ENCODE assay signal across 25 mouse cellular contexts in the genomic region with DNA sequence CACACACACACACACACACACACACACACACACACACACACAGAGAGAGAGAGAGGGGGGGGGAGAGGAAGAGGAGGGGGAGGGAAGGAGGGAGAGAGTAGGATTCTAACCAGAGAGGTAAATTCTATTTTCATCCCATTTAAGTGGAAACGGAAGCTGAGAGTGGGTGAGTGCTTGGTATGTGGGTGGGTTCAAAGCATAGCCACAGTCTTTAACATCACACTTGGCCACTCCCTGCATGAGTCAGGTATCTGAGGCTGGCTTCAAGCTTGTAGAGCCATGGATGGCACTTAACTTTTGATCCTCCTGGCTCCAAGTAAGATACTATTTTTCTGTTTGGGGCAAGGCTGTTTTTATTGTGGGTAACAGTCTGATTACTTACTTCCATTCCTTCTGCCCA. TPM values are rescaled to one million over a fixed set of nuclear protein-coding genes. Genes with fewer than 3 reads are reported as not detected.
DNase-seq lines count a peak whose midpoint lies in the region; ATAC-seq and TF ChIP-seq lines count a peak whose summit lies in the region.
"Had no signal": no experiment of that assay in that cellular context is flagged by ENCODE, and none has a peak within 500 bp of the region (broad histone marks: within the 10 kb centered on the region; RNA-seq: fewer than 3 reads in every experiment).

No protein-coding gene starts in this region.

- H3K4me2 ChIP-seq in intestine, postnatal 0 days (replicated peaks; ENCODE audit: low read depth): no peak overlapping the region
- H3K4me2 ChIP-seq: embryonic facial prominence, embryonic 15.5 days; heart, embryonic 12.5 days; hindbrain, embryonic 15.5 days; limb, embryonic 15.5 days; liver, embryonic 15.5 days; midbrain, embryonic 13.5 days; stomach, embryonic 15.5 days had no signal

- peak; percentile 3 for DNase-seq in lung, postnatal 10 days
- no peak for DNase-seq in lung, adult 18-20 months
- DNase-seq in ES-CJ7 (ENCODE audit: low read depth, low spot score): peak; percentile 23
- peak; percentile 11 for DNase-seq in telencephalon, adult 2 months (ENCODE audit: low read depth, low spot score)
- DNase-seq in heart, postnatal 25 days (ENCODE audit: low spot score): no peak
- DNase-seq in left cerebral cortex, adult 11 months (ENCODE audit: low spot score): no peak
- DNase-seq: adrenal gland, postnatal 14 days; cerebellum, adult 11 months; cerebellum, postnatal 25 days; gastrocnemius, adult 2 months; heart, postnatal 14 days; kidney, adult 9 months; kidney, postnatal 25 days; thymus, postnatal 14 days had no signal

- no peaks in the 10 kb centered on the region for H3K9me3 ChIP-seq in intestine, postnatal 0 days (ENCODE audit: control insufficient read depth)
- H3K9me3 ChIP-seq: embryonic facial prominence, embryonic 15.5 days; heart, embryonic 12.5 days; hindbrain, embryonic 15.5 days; limb, embryonic 15.5 days; liver, embryonic 15.5 days; midbrain, embryonic 13.5 days; stomach, embryonic 15.5 days had no signal

- intact Hi-C loops in heart, postnatal 25 days (cut with DNase I): no loop called here

- 59% methylated on average over 1 of the region's 1 CpGs for WGBS in intestine, postnatal 0 days

- no peak overlapping the region for H3K27ac ChIP-seq in intestine, postnatal 0 days (ENCODE audit: low read depth, low read length)
- H3K27ac ChIP-seq: embryonic facial prominence, embryonic 15.5 days; gastrocnemius, adult 2 months; hindbrain, embryonic 15.5 days; limb, embryonic 15.5 days; liver, embryonic 15.5 days; midbrain, embryonic 13.5 days; stomach, embryonic 15.5 days had no signal

- H3K27me3 ChIP-seq in intestine, postnatal 0 days (replicated peaks; ENCODE audit: control insufficient read depth, insufficient read depth, low read length): no peaks in the 10 kb centered on the region
- H3K27me3 ChIP-seq: embryonic facial prominence, embryonic 15.5 days; heart, embryonic 12.5 days; hindbrain, embryonic 15.5 days; limb, embryonic 15.5 days; liver, embryonic 15.5 days; midbrain, embryonic 13.5 days; stomach, embryonic 15.5 days had no signal

- H3K4me1 ChIP-seq in intestine, postnatal 0 days (replicated peaks; ENCODE audit: control insufficient read depth, insufficient read depth, low read length): no peaks in the 10 kb centered on the region
- H3K4me1 ChIP-seq: embryonic facial prominence, embryonic 15.5 days; heart, embryonic 12.5 days; hindbrain, embryonic 15.5 days; limb, embryonic 15.5 days; liver, embryonic 15.5 days; midbrain, embryonic 13.5 days; stomach, embryonic 15.5 days had no signal

- H3K36me3 ChIP-seq in intestine, postnatal 0 days (ENCODE audit: control insufficient read depth, insufficient read depth): no peaks in the 10 kb centered on the region
- H3K36me3 ChIP-seq: embryonic facial prominence, embryonic 15.5 days; heart, embryonic 12.5 days; hindbrain, embryonic 15.5 days; limb, embryonic 15.5 days; liver, embryonic 15.5 days; midbrain, embryonic 13.5 days; stomach, embryonic 15.5 days had no signal

- no peak overlapping the region for H3K4me3 ChIP-seq in intestine, postnatal 0 days (ENCODE audit: low read depth, low read length)
- H3K4me3 ChIP-seq: embryonic facial prominence, embryonic 15.5 days; gastrocnemius, adult 2 months; heart, embryonic 12.5 days; hindbrain, embryonic 15.5 days; limb, embryonic 15.5 days; liver, embryonic 15.5 days; midbrain, embryonic 13.5 days; stomach, embryonic 15.5 days had no signal

- no peak for TF ChIP-seq CTCF in intestine, postnatal 0 days (IDR thresholded peaks at IDR 0.05; ENCODE audit: low read depth)

- no peak overlapping the region for H3K9ac ChIP-seq in intestine, postnatal 0 days (ENCODE audit: low read depth, low read length)
- H3K9ac ChIP-seq: embryonic facial prominence, embryonic 15.5 days; heart, embryonic 12.5 days; hindbrain, embryonic 15.5 days; limb, embryonic 15.5 days; liver, embryonic 15.5 days; midbrain, embryonic 13.5 days; stomach, embryonic 15.5 days had no signal

- ATAC-seq in common myeloid progenitor, adult 5-6 weeks (replicated peaks; ENCODE audit: low read depth, poor library complexity, severe bottlenecking): peak; percentile 95
- no peak for ATAC-seq in intestine, postnatal 0 days
- ATAC-seq: forebrain, embryonic 16.5 days; midbrain, embryonic 13.5 days had no signal

RNA-seq across cellular contexts. Expression of a gene that starts 41.2 kb away (rescaled TPM):
- total RNA-seq in common myeloid progenitor, adult 5-6 weeks (2017): not detected in 2 replicates
- total RNA-seq in heart, postnatal 25 days (2021): not detected
- 8.0 and 9.4 TPM in 2 replicates for polyA plus RNA-seq in intestine, postnatal 0 days (2015; fragmentation: Nextera tagmentation; extraction: Ambion mirVana)
- total RNA-seq: adrenal gland, postnatal 14 days; gastrocnemius, adult 2 months; heart, postnatal 14 days had no signal
- polyA plus RNA-seq: spleen, adult 2 months had no signal

Comparison
In these comparisons a context has a peak if more than half of its experiments do, and no peak if none do; other contexts are left out.
1. DNase-seq: peak in lung, postnatal 10 days (single experiment), ES-CJ7 (single experiment) and telencephalon, adult 2 months (single experiment); none in lung, adult 18-20 months (0 of 2), heart, postnatal 25 days (single experiment) and left cerebral cortex, adult 11 months (single experiment).